Mouse (Mus musculus) ES-E14 (cell line): ENCODE data around the gene Srrm1. TPM values are rescaled to one million over a fixed set of nuclear protein-coding genes. Genes with fewer than 3 reads are reported as not detected.
A peak's percentile ranks its signal among the peaks of the same experiment; 100 is the strongest.
"Not testable (repeated sequence)": the region's sequence is repeated elsewhere in the genome, so short reads cannot be mapped to it uniquely, and the experiment has no call there.

Experiments used
- DNase-seq: peaks from one replicate; pipeline ENCODE4 v3.0.0-alpha.2; 2013; ENCODE audit warnings: low read depth, low spot score
- H3K27ac ChIP-seq: 2 replicates; pipeline ENCODE4 v1.5.1; 2012; ENCODE audit warnings: low read depth, mild to moderate bottlenecking, low read length, moderate library complexity, mixed read lengths; ENCODE audit not compliant: poor library complexity, insufficient read depth, severe bottlenecking
- H3K36me3 ChIP-seq: 2 replicates; pipeline ENCODE4 v1.6.1; 2012; ENCODE audit warnings: mild to moderate bottlenecking, low read length, moderate library complexity, mixed read lengths; ENCODE audit not compliant: control insufficient read depth, poor library complexity, insufficient read depth, severe bottlenecking
- H3K4me1 ChIP-seq, 2 experiments: fragments of 150-350 bp in 1 of 2; sonication (generic) in 1 of 2; 2 replicates each; pipeline ENCODE4 v1.6.1; 2012; ENCODE audit warnings: low read length in 2 of 2, mild to moderate bottlenecking in 1 of 2, mixed read lengths in 1 of 2; ENCODE audit not compliant: control insufficient read depth in 2 of 2, insufficient read depth in 2 of 2, poor library complexity in 1 of 2
- H3K4me3 ChIP-seq, 2 experiments: fragments of 150-350 bp in 1 of 2; sonication (generic) in 1 of 2; 2 replicates each; pipeline ENCODE4 v1.5.1; 2012; ENCODE audit warnings: low read length in 2 of 2, low read depth in 1 of 2, mild to moderate bottlenecking in 1 of 2, mixed read lengths in 1 of 2; ENCODE audit not compliant: insufficient read depth in 1 of 2, poor library complexity in 1 of 2, severe bottlenecking in 1 of 2
- H3K9ac ChIP-seq: 2 replicates; pipeline ENCODE4 v1.6.1; 2012; ENCODE audit warnings: low read depth, mild to moderate bottlenecking, low read length, mixed read lengths; ENCODE audit not compliant: poor library complexity, insufficient read depth, severe bottlenecking
- H3K9me3 ChIP-seq: fragments of 150-350 bp; sonication (generic); 2 replicates; pipeline ENCODE4 v1.6.1; 2012; ENCODE audit warnings: low read depth, mild to moderate bottlenecking, low read length; ENCODE audit not compliant: control insufficient read depth, insufficient read depth
- CHD2 ChIP-seq: IDR thresholded peaks from 2 replicates; pipeline ENCODE4 v1.6.1; 2014; ENCODE audit warnings: mild to moderate bottlenecking, low read depth, low read length, inconsistent platforms
- HCFC1 ChIP-seq: IDR thresholded peaks from 2 replicates; pipeline ENCODE4 v1.6.1; 2012; ENCODE audit warnings: low read length, inconsistent platforms, borderline replicate concordance; ENCODE audit not compliant: insufficient read depth
- MAFK ChIP-seq: IDR thresholded peaks from 2 replicates; pipeline ENCODE4 v1.6.1; 2014; ENCODE audit warnings: mild to moderate bottlenecking, low read depth, low read length, inconsistent platforms; ENCODE audit not compliant: insufficient read depth
- ZC3H11A ChIP-seq: IDR thresholded peaks from 2 replicates; pipeline ENCODE4 v1.6.1; 2012; ENCODE audit warnings: low read depth, mild to moderate bottlenecking, inconsistent platforms, low read length, borderline replicate concordance
- ZNF384 ChIP-seq: IDR thresholded peaks from 2 replicates; pipeline ENCODE4 v1.6.1; 2012; ENCODE audit warnings: low read depth, low read length, inconsistent platforms
- in situ Hi-C, 2 experiments: fragments of 600-800 bp; cut with MboI; formaldehyde crosslinking; loops; one replicate each; pipeline ENCODE4 v1.15.1; 2025; ENCODE audit warnings: low sequenced_read_pairs in 2 of 2, inconsistent platforms in 1 of 2; ENCODE audit not compliant: unreplicated experiment in 2 of 2
- total RNA-seq: library from RNA; depleted of rRNA; stranded (reverse); fragments of 300-350 nt; gene quantifications from 2 replicates; pipeline ENCODE4 v1.2.3, GENCODE M21; 2012

Gene Srrm1
- total RNA-seq, 1 experiment = 62.8 TPM

DNA sequence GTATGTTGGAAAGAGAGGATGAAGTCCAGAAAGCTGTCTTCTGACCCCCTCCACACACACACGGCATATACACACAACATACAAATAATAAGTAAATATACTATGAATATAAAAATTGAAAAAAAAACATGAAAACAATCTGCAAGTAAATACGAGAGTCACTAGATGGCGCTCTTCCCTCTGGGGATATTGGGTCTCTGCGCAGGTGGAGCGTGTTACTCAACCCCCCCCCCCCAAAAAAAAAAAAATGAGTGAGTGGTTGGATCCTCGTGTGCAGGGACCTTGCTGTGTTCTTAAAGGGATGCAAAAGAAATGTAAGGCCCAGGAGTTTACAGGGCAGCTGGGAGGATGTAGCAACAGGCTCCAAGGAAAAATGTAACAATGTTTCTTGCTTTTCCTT lies 5.6 kb upstream of the Srrm1 start:
- Histone ChIP-seq H3K9me3 (no peaks in the 10 kb centered on the region), H3K27ac (no peak overlapping the region), H3K36me3 (no peaks in the 10 kb centered on the region), H3K4me1 (peaks cover 0 to 2% of the 10 kb centered on the region in 2 experiments; a peak in 1 of 4 replicates), H3K4me3 (no peak overlapping the region), H3K9ac (no peak overlapping the region)
- TF ChIP-seq ZNF384 = peak; percentile 92
- TF ChIP-seq MAFK = no peak
- DNase-seq = no peak
- in situ Hi-C loops = no loop called here

DNA sequence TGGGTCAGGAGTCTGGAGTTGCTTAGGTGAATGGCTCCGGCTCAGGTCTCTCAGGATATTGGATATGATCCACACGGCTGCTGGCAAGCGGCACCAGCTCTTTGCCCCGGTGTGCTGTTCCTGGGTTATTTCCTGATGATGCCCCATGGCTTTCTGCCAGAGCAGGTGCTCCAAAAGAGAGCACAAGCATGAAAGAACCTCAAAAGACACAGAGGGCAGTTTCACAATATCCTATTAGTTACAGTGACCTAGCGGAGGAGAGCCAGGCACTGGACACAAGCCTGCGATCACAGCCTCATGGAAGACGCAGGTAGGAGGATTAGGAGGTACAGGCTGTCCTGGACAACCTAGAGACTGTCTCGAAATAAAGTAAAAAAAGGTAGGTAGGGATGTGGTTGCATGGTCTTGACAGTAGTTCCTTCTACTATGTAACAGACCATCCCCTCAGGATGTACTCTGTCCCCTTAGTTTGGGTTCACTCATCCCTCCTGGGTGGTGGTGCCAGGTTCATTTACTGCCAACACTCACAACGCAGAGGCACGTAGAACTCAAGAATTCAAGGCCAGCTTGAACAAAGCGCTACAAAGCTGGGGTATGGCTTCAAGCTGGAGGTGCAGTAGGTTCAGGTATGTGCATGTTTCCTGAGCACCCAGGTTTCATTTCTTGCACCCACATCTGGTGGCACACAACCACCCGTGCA lies 4.2 kb upstream of the Srrm1 start:
- in situ Hi-C loops = no loop called here
- H3K4me1 ChIP-seq = peaks cover 0 to 2% of the 10 kb centered on the region in 2 experiments; a peak in 1 of 4 replicates

GRCm38 (mm10) chr4:135355886-135356550 lies 2.9 kb upstream of the Srrm1 start:
- no peak overlapping the region for H3K9ac ChIP-seq
- H3K36me3 ChIP-seq = no peaks in the 10 kb centered on the region
- H3K27ac ChIP-seq = no peak overlapping the region
- H3K4me3 ChIP-seq = no peak overlapping the region
- no peaks in the 10 kb centered on the region for H3K9me3 ChIP-seq
- no peak for TF ChIP-seq CHD2
- TF ChIP-seq HCFC1 = no peak
- TF ChIP-seq ZC3H11A = no peak
- in situ Hi-C loops = no loop called here
- H3K4me1 ChIP-seq = peaks cover 4% of the 10 kb centered on the region in 2 experiments; a peak in 3 of 4 replicates
- no peak for DNase-seq

More for the DNA sequence above, 4.2 kb upstream of the Srrm1 start:
- no peaks in the 10 kb centered on the region for H3K9me3 ChIP-seq
- H3K4me3 ChIP-seq = no peak overlapping the region
- TF ChIP-seq CHD2 = no peak
- TF ChIP-seq ZNF384 = no peak
- TF ChIP-seq ZC3H11A = no peak
- no peak for TF ChIP-seq MAFK
- no peak for TF ChIP-seq HCFC1
- H3K9ac ChIP-seq = no peak overlapping the region
- H3K27ac ChIP-seq = no peak overlapping the region
- no peaks in the 10 kb centered on the region for H3K36me3 ChIP-seq
- no peak for DNase-seq

DNA sequence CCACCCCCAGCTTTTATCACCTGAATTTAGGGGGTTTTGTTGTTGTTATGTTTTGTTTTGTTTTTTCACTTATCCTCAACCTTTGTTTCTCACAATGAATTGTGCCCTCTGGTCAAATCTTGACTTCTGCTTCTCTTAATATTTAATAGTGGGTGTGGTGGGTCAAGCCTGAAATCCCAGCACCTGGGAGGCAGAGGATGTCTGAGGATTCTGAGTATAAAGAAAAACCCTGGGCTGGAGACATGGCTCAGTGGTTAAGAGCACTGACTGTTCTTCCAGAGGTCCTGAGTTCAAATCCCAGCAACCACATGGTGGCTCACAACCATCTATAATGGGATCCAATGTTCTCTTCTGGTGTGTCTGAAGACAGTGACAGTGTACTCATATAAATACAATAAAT lies 1.6 kb upstream of the Srrm1 start:
- in situ Hi-C loops, H3K4me3 ChIP-seq, H3K9me3 ChIP-seq, H3K36me3 ChIP-seq, H3K27ac ChIP-seq, H3K9ac ChIP-seq, DNase-seq, H3K4me1 ChIP-seq: not testable (repeated sequence)
